Comparison of ENCODE assay signal across 18 mouse cellular contexts in the genomic region with DNA sequence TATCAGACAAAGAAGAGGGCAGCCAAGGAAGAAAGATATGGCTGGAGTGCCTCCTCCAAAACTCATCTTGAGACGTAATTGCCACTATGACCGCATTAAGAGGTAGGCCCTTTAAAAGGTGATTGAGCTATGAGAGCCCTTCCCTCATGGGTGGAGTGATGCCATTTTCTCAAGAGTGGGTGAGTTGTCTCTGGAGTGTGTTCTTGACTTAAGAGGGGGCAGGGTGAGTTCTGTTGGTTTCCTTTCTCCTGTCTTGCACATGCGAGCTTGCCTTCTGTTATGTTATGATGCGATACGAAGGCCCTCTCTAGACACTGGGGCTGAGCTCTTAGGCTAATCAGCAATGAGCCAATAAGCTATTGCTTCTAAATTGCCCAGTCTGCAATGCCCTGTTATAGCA.
"Had no signal": no experiment of that assay in that cellular context is flagged by ENCODE, and none has a peak within 500 bp of the region (broad histone marks: within the 10 kb centered on the region; RNA-seq: fewer than 3 reads in every experiment).

No protein-coding gene starts in this region.

- H3K27ac ChIP-seq: liver, embryonic 12.5 days; liver, embryonic 14.5 days; midbrain, embryonic 10.5 days; midbrain, embryonic 12.5 days; neural tube, embryonic 13.5 days; neural tube, embryonic 15.5 days had no signal

- H3K4me3 ChIP-seq: liver, embryonic 12.5 days; midbrain, embryonic 10.5 days; midbrain, embryonic 12.5 days; myocyte; neural tube, embryonic 13.5 days; neural tube, embryonic 15.5 days had no signal

- DNase-seq: lung, embryonic 14.5 days; midbrain, embryonic 14.5 days; retina, postnatal 1 day; right cerebral cortex, adult 18-20 months; right cerebral cortex, postnatal 25 days; right cerebral cortex, postnatal 4 days; spleen, adult 18-20 months; thymus, adult 18-20 months; thymus, postnatal 14 days; thymus, postnatal 36 days had no signal

- H3K27me3 ChIP-seq: liver, embryonic 12.5 days; midbrain, embryonic 12.5 days; neural tube, embryonic 13.5 days; neural tube, embryonic 15.5 days had no signal

- H3K36me3 ChIP-seq: liver, embryonic 12.5 days; midbrain, embryonic 10.5 days; midbrain, embryonic 12.5 days; neural tube, embryonic 13.5 days; neural tube, embryonic 15.5 days had no signal

- H3K4me1 ChIP-seq: liver, embryonic 12.5 days; midbrain, embryonic 10.5 days; midbrain, embryonic 12.5 days; neural tube, embryonic 13.5 days; neural tube, embryonic 15.5 days had no signal

- H3K4me2 ChIP-seq: liver, embryonic 12.5 days; lung, embryonic 14.5 days; midbrain, embryonic 12.5 days; neural tube, embryonic 13.5 days; neural tube, embryonic 15.5 days had no signal

- ATAC-seq: liver, embryonic 12.5 days; midbrain, embryonic 16.5 days had no signal

- H3K9ac ChIP-seq: liver, embryonic 12.5 days; liver, embryonic 14.5 days; lung, embryonic 14.5 days; midbrain, embryonic 12.5 days; neural tube, embryonic 13.5 days; neural tube, embryonic 15.5 days had no signal

- H3K9me3 ChIP-seq: liver, embryonic 12.5 days; midbrain, embryonic 10.5 days; midbrain, embryonic 12.5 days; neural tube, embryonic 13.5 days; neural tube, embryonic 15.5 days had no signal
